Mouse (Mus musculus): ENCODE data around the gene Aloxe3. TPM values are rescaled to one million over a fixed set of nuclear protein-coding genes. Genes with fewer than 3 reads are reported as not detected.

Gene Aloxe3
- total RNA-seq, 2 experiments from 2014 or later, result 6.5 TPM

DNA sequence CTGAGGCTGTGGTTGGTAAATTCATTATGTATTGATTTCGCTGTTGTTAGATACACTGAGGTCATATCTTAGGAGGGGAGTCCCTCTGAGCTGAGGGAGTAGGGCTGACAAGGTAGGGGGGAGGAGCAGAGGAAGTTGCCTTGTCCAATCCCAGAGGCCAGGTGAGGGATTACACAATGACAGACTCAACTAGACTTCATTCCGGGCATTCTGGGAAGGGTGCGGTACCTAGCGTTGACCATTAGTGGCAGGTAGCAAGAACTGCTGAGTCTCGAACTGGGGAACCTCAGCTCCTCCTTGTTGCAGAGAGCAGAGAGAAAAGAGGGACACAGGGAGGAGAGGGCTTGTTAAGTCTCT is 7.8 kb downstream of the Aloxe3 start:
- Histone ChIP-seq H3K27ac (peak overlapping the region; percentile 22), H3K4me3 (peak overlapping the region; percentile 51)

GRCm38 (mm10) chr11:69133923-69134621 is 8.4 kb downstream of the Aloxe3 start:
- Histone ChIP-seq H3K27ac (peak overlapping the region; percentile 22), H3K4me3 (peak overlapping the region; percentile 51)
- TF ChIP-seq CTCF (IDR thresholded peaks at IDR 0.05), result peak; percentile 49
- DNase-seq (ENCODE audit: extremely low spot score in 1 of 2, low spot score in 2 of 2), result peak; percentile 81 to 84
- intact Hi-C loops (cut with DNase I), result loop anchor here (5.0 kb wide), 1 partner anchor 98 kb away; no protein-coding TSS in a partner anchor

More for the DNA sequence above, 7.8 kb downstream of the Aloxe3 start:
- no peak for TF ChIP-seq CTCF (IDR thresholded peaks at IDR 0.05)
- no peak for DNase-seq (ENCODE audit: extremely low spot score in 1 of 2, low spot score in 2 of 2)
- intact Hi-C loops (cut with DNase I), result loop anchor here (5.0 kb wide), 1 partner anchor 99 kb away; no protein-coding TSS in a partner anchor

DNA sequence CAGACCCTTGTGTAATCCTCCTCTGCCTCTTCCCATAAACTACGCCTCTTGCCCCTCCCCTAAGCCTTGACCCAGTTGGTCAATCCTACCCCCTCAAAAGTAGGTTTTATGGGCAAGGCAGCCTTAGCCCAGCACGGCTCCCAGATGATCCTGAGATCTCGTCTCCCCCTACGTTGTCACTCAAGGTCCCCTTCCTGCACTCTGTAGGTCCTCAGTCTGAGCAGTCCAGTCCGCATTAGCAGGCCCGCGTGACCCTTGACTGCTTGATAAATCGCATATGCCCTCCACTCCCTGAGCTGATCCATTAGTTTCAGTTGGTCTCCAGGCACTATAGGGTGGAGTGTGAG is 8.9 kb downstream of the Aloxe3 start:
- TF ChIP-seq CTCF (IDR thresholded peaks at IDR 0.05), result no peak
- no peak for DNase-seq (ENCODE audit: extremely low spot score in 1 of 2, low spot score in 2 of 2)
- H3K4me3 ChIP-seq, result peak overlapping the region; percentile 51
- intact Hi-C loops (cut with DNase I), result loop anchor here (5.0 kb wide), 1 partner anchor 98 kb away; no protein-coding TSS in a partner anchor
- peak overlapping the region; percentile 22 for H3K27ac ChIP-seq

- Histone ChIP-seq H3K27ac (no peak overlapping the region), H3K4me3 (no peak overlapping the region)
- intact Hi-C loops (cut with DNase I), result no loop called here
- no peak for TF ChIP-seq CTCF (IDR thresholded peaks at IDR 0.05)
- no peak for DNase-seq (ENCODE audit: extremely low spot score in 1 of 2, low spot score in 2 of 2)
These were observed 9.7 kb downstream of the Aloxe3 start for GRCm38 (mm10) chr11:69135361-69135760.

GRCm38 (mm10) chr11:69147546-69147945 is 21.9 kb downstream of the Aloxe3 start:
- no peak for DNase-seq (ENCODE audit: extremely low spot score in 1 of 2, low spot score in 2 of 2)
- H3K27ac ChIP-seq, result no peak overlapping the region
- TF ChIP-seq CTCF (IDR thresholded peaks at IDR 0.05), result no peak
- intact Hi-C loops (cut with DNase I), result no loop called here
- no peak overlapping the region for H3K4me3 ChIP-seq

GRCm38 (mm10) chr11:69148451-69148960 is 22.8 kb downstream of the Aloxe3 start:
- no peak overlapping the region for H3K27ac ChIP-seq
- intact Hi-C loops (cut with DNase I), result no loop called here
- DNase-seq (ENCODE audit: extremely low spot score in 1 of 2, low spot score in 2 of 2), result no peak
- no peak overlapping the region for H3K4me3 ChIP-seq
- TF ChIP-seq CTCF (IDR thresholded peaks at IDR 0.05), result no peak

- H3K4me3 ChIP-seq, result no peak overlapping the region
- intact Hi-C loops (cut with DNase I), result loop anchor here (1.0 kb wide), 1 partner anchor 24 kb away; the partner anchor contains the start of gene Aloxe3
These were observed 24.0 kb downstream of the Aloxe3 start for GRCm38 (mm10) chr11:69149728-69150127.

GRCm38 (mm10) chr11:69150444-69150843 is 24.7 kb downstream of the Aloxe3 start:
- TF ChIP-seq CTCF (IDR thresholded peaks at IDR 0.05), result peak; percentile 73
- peak; percentile 54 to 70 for DNase-seq (ENCODE audit: extremely low spot score in 1 of 2, low spot score in 2 of 2)
- intact Hi-C loops (cut with DNase I), result loop anchor here (1.0 kb wide), 1 partner anchor 25 kb away; the partner anchor contains the start of gene Aloxe3
- Histone ChIP-seq H3K27ac (no peak overlapping the region), H3K4me3 (peak overlapping the region; percentile 32)

More at GRCm38 (mm10) chr11:69149728-69150127, 24.0 kb downstream of the Aloxe3 start:
- no peak for TF ChIP-seq CTCF (IDR thresholded peaks at IDR 0.05)
- no peak overlapping the region for H3K27ac ChIP-seq
- DNase-seq (ENCODE audit: extremely low spot score in 1 of 2, low spot score in 2 of 2), result no peak

DNA sequence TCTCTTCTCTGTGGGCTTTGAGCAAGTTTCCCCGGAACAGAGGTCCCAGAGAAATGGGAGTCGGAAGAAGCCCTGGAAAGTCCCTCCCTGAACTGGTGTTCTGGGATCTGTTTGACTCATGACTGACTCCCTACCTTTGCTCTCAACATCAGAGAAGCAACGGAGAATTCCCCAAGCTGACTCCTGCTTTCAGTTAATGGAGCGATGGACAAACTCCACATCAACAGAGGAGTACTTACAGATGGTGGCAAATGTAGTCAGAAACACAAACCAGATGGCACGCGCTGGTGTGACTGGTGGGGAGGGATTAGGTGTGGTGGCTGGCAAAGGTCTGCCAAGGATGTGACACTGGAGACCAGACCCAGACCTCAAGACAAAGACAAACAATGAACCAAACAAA is 25.3 kb downstream of the Aloxe3 start:
- Histone ChIP-seq H3K4me3 (peak overlapping the region; percentile 32), H3K27ac (no peak overlapping the region)
- DNase-seq (ENCODE audit: extremely low spot score in 1 of 2, low spot score in 2 of 2), result no peak
- intact Hi-C loops (cut with DNase I), result no loop called here
- TF ChIP-seq CTCF (IDR thresholded peaks at IDR 0.05), result no peak

DNA sequence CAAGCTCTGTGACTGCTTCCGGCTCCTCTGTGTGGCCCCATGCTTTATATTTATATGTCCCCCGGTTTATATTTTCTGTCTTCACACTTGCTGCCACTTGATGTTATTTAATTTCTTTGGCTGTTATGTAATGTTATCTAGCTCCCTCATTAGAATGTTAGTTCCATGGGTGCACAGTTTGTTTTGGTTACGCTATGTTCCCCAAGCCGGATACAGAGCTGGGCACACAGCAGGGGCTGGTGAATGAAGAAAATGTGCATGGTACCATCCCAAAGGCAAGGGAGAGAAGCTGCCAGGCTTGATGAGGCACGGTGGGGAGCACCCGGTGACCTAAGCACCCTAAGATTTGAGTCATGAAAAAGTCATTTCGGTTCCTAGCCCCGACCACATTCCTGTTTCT is 28.1 kb downstream of the Aloxe3 start:
- Histone ChIP-seq H3K27ac (no peak overlapping the region), H3K4me3 (no peak overlapping the region)
- no peak for DNase-seq (ENCODE audit: extremely low spot score in 1 of 2, low spot score in 2 of 2)
- intact Hi-C loops (cut with DNase I), result no loop called here
- no peak for TF ChIP-seq CTCF (IDR thresholded peaks at IDR 0.05)

DNA sequence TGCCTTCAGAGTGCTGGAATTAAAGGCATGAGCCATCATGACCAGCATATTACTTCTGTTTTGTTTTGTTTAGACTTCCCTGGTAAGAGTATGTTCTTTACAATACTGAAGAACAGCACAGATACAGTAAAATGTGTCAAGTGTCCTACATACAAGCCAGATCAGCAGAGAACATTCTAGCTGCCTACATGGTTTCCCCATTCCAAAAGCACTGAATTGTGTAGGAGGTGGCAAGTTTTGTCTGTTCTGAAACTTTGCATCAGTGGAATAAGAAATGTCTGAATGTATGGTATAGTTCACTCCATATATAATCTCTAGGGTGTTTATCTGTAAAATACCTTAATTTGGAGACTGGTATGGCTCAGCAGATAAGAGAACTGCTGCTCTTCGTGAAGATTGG is 29.7 kb downstream of the Aloxe3 start:
- no peak for TF ChIP-seq CTCF (IDR thresholded peaks at IDR 0.05)
- Histone ChIP-seq H3K27ac (peak overlapping the region; percentile 57), H3K4me3 (no peak overlapping the region)
- no peak for DNase-seq (ENCODE audit: extremely low spot score in 1 of 2, low spot score in 2 of 2)
- intact Hi-C loops (cut with DNase I), result no loop called here

DNA sequence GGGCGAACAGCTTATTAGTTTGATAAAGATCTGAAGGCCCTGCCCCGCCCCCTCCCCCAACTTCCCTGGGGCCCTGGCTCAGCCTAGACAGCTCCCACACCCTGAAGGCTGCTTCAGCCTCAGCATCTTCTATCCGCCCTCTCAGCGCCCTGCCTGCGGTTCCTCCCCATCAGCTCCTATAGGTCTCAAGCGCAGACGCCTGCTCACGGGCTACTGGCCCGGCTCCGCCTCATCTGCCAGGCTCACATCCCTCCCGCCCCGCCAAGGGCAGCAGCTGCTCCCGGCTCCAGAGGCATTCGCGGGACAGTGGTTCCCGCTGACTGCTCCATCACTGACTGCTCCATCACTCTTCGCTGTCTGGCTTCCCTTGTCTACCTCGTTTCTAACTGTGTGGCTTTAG is 31.1 kb downstream of the Aloxe3 start, which contains the start of gene Alox12b:
TSS of gene Alox12b (plus strand) at position 190 of the 400 bp plus-strand sequence.
- DNase-seq (ENCODE audit: extremely low spot score in 1 of 2, low spot score in 2 of 2), result peak in 1 of 2 experiments; percentile 43
- H3K27ac ChIP-seq, result peak within 1 kb of the TSS; percentile 24
- no peak for TF ChIP-seq CTCF (IDR thresholded peaks at IDR 0.05)
- intact Hi-C loops (cut with DNase I), result no loop called here
- peak within 1 kb of the TSS; percentile 26 for H3K4me3 ChIP-seq
